Mouse (Mus musculus) retina, adult 2 months (tissue): Measurements from ENCODE around the gene Esp4.
"Not testable (repeated sequence)": the region's sequence is repeated elsewhere in the genome, so short reads cannot be mapped to it uniquely, and the experiment has no call there.

ENCODE experiments used
- DNase-seq: peaks from one replicate; pipeline ENCODE4 v3.0.0-alpha.2; 2012; ENCODE audit warnings: low read depth, low spot score

Gene Esp4

GRCm38 (mm10) chr17:40598294-40598693 lies at the start of gene Esp4:
Esp4 (plus strand) TSS chr17:40598594.
- DNase-seq = no peak

GRCm38 (mm10) chr17:40553470-40553869 lies 44.9 kb upstream of the Esp4 start:
- no peak for DNase-seq

GRCm38 (mm10) chr17:40561207-40561606 lies 37.2 kb upstream of the Esp4 start, which contains the start of gene Esp6:
Esp6 (plus strand) TSS chr17:40561507.
- no peak for DNase-seq

GRCm38 (mm10) chr17:40583906-40584305 lies 14.5 kb upstream of the Esp4 start:
- not testable (repeated sequence) for DNase-seq

GRCm38 (mm10) chr17:40591297-40591696 lies 7.1 kb upstream of the Esp4 start:
- DNase-seq = no peak

GRCm38 (mm10) chr17:40631775-40632174 lies 33.4 kb downstream of the Esp4 start, which contains the start of gene Esp3:
Esp3 (plus strand) TSS chr17:40632075.
- not testable (repeated sequence) for DNase-seq
